Mouse (Mus musculus) heart, embryonic 14.5 days (tissue): ENCODE measurements around the gene Hif3a. TPM values are rescaled to one million over a fixed set of nuclear protein-coding genes. Genes with fewer than 3 reads are reported as not detected.

Experiments used
- ATAC-seq: fragments of 200-750 bp; cut with Nextera tagmentation; 2 replicates; pipeline ENCODE4 v1.8.0; 2017; ENCODE audit warnings: low read depth, moderate TSS enrichment; ENCODE audit not compliant: insufficient number of reproducible peaks, insufficient read depth, low FRiP score
- H3K27ac ChIP-seq, 2 experiments: fragments of 200-500 bp in 1 of 2; fragments of 300-500 bp in 1 of 2; sonication (generic) in 1 of 2; replicated peaks in 1 of 2; 2 replicates each; pipeline ENCODE4 v1.5.1; 2012 to 2014; ENCODE audit warnings: low read depth in 2 of 2, low read length in 2 of 2, control low read depth in 1 of 2, mild to moderate bottlenecking in 1 of 2, mixed read lengths in 1 of 2; ENCODE audit not compliant: control insufficient read depth in 1 of 2, insufficient read depth in 1 of 2
- H3K27me3 ChIP-seq: fragments of 300-500 bp; sonication (generic); 2 replicates; pipeline ENCODE4 v1.6.1; 2014; ENCODE audit warnings: mild to moderate bottlenecking, low read length, control low read depth; ENCODE audit not compliant: control insufficient read depth, insufficient read depth
- H3K36me3 ChIP-seq: fragments of 300-500 bp; sonication (generic); 2 replicates; pipeline ENCODE4 v1.6.1; 2014; ENCODE audit warnings: mild to moderate bottlenecking, control low read depth, low read length, mixed read lengths; ENCODE audit not compliant: control insufficient read depth, insufficient read depth
- H3K4me1 ChIP-seq, 2 experiments: fragments of 200-500 bp in 1 of 2; fragments of 300-500 bp in 1 of 2; sonication (generic) in 1 of 2; 2 replicates each; pipeline ENCODE4 v1.6.1; 2012 to 2014; ENCODE audit warnings: low read length in 2 of 2, control low read depth in 1 of 2, mixed read lengths in 1 of 2; ENCODE audit not compliant: control insufficient read depth in 2 of 2, insufficient read depth in 2 of 2
- H3K4me2 ChIP-seq: fragments of 300-500 bp; sonication (generic); 2 replicates; pipeline ENCODE4 v1.6.1; 2014; ENCODE audit warnings: mild to moderate bottlenecking, low read length
- H3K4me3 ChIP-seq, 2 experiments: fragments of 200-500 bp in 1 of 2; fragments of 300-500 bp in 1 of 2; sonication (generic) in 1 of 2; 2 replicates each; pipeline ENCODE4 v1.5.1; 2012 to 2014; ENCODE audit warnings: low read length in 2 of 2, mild to moderate bottlenecking in 2 of 2, control low read depth in 1 of 2, low read depth in 1 of 2, moderate library complexity in 1 of 2; ENCODE audit not compliant: control insufficient read depth in 1 of 2, insufficient read depth in 1 of 2
- H3K9ac ChIP-seq: fragments of 300-500 bp; sonication (generic); 2 replicates; pipeline ENCODE4 v1.6.1; 2014; ENCODE audit warnings: mild to moderate bottlenecking, low read length
- H3K9me3 ChIP-seq: fragments of 300-500 bp; sonication (generic); 2 replicates; pipeline ENCODE4 v1.6.1; 2016; ENCODE audit warnings: low read length, control low read depth; ENCODE audit not compliant: control insufficient read depth
- WGBS: fragments of 180-500 bp; shearing (Covaris S2); extraction: QIAGEN DNeasy Blood & Tissue Kit; methylation state at CpG from one replicate; pipeline ENCODE4 v1.1.7; 2014; 5-methylcytosine and 5-hydroxymethylcytosine counted together
- polyA plus RNA-seq: library from polyadenylated mRNA; unstranded; fragments of >200 nt; fragmentation: Nextera tagmentation; extraction: Ambion mirVana; gene quantifications from 2 replicates; pipeline ENCODE4 v1.2.1, GENCODE M21; 2014

The Hif3a gene
- polyA plus RNA-seq, 1 experiment from 2014 or later: 43.7 TPM

DNA sequence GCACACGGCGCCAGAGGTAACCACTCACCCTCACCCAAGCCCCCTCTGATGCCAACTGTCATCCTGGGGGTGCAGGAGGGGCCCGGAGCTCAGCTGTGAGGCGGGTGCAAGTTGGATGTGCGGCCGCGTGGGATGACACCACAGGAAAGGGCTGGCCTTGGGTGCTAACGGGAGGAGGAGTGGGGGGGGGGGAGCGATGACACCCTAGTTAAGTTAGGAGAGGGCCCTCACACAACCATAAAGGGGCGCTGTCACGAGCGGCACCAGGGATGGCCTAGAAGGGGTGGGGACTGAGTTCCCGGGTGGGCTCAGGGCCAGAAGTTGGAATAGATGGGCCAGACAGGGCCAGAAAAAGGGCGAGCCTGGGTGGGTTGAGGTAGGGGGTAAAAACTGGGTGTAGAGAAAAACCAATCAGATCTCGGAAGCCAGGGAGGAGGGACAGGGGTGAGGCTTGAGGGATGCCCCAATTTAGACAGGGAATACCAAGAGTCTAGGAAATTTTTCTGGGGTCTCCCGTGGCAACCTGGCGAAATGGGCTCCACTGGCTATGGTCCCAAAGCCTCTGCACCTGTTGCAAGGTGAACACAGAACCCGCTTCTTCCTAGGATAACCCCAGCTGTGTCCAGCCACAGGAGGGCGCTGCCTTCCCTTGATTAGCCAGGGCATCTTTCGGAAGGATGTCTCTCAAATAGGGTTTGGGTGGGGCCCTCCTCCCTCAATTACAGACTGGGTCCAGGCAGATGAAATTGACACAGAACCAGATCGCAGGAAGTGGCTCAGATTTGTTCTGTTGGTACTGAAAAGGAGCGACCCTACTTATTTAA, 1.2 kb downstream of the Hif3a start:
- H3K36me3 ChIP-seq: no peaks in the 10 kb centered on the region
- peaks cover 39 to 59% of the 10 kb centered on the region in 2 experiments for H3K4me1 ChIP-seq
- 55% methylated on average over 22 of the region's 22 CpGs for WGBS
- H3K9ac ChIP-seq: peak overlapping the region; percentile 88
- H3K9me3 ChIP-seq: no peaks in the 10 kb centered on the region
- peak overlapping the region; percentile 62 to 81 for H3K4me3 ChIP-seq
- no peaks in the 10 kb centered on the region for H3K27me3 ChIP-seq
- peak overlapping the region; percentile 95 to 99 for H3K27ac ChIP-seq
- no peak for ATAC-seq
- H3K4me2 ChIP-seq: peak overlapping the region; percentile 86

DNA sequence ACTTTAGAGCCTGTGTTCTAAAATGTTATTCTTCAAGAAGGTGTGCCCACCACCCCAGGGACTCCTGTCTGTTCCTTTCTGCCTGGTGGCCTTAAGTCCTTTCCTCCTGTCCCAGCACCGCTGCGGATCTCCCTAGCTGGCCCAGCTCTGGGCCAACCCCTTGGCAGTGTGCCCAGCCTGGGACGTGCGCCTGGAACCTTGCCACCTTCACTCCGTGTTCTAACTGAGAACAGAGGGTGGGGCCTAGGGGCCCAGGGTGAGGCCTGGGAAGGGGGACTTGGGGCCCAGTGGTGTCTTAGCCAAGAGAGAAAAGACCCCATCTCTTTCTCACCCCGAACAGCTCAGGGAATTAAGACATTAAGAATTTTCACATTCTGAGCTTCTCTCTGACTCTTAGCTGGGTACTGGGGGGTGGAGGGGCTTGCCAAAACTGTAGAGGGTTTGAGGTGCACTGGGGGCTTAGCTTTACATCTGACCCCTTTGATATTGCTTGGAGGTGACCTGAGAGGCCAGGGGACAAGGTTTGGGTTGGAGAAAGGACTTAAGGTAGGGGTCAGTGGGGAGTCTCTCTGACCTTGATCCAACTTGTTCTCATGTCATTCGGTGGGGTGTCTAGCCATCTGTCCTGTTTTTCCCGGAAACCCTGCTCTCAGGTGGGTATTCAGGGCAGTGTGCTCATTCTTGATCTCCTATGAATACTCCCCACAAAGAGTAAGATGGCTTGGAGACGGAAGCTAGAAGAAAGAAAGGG, 2.0 kb downstream of the Hif3a start:
- H3K4me1 ChIP-seq: peaks cover 42 to 64% of the 10 kb centered on the region in 2 experiments
- WGBS: 17% methylated on average over 9 of the region's 9 CpGs
- ATAC-seq: peak; percentile 45

DNA sequence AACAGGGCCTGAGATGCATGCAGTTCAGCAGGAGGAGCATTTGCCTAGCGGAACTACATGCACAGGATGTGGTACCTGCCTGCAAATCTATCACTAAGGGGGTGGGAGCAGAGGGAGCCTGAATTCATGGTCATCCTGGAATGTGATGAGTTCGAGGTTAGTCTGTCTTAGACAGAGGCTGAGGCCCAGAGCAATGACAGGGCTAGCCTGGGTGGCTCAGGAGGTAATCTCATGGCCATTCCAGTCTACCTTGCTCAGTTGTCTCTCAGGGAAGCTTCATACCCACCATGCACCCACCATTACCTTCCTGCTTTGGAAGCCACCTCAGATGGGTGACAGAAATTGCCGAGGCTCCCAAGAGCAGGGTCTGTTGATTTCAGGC, 2.8 kb downstream of the Hif3a start:
- H3K36me3 ChIP-seq: peaks cover 14% of the 10 kb centered on the region
- H3K27me3 ChIP-seq: no peaks in the 10 kb centered on the region
- WGBS: 54% methylated on average over 3 of the region's 3 CpGs
- no peak for ATAC-seq
- peak overlapping the region; percentile 86 for H3K4me2 ChIP-seq
- H3K27ac ChIP-seq: peak overlapping the region; percentile 95 to 99
- H3K9me3 ChIP-seq: no peaks in the 10 kb centered on the region
- peaks cover 42 to 64% of the 10 kb centered on the region in 2 experiments for H3K4me1 ChIP-seq
- peak overlapping the region; percentile 18 to 22; a peak in 3 of 4 replicates for H3K4me3 ChIP-seq
- H3K9ac ChIP-seq: peak overlapping the region; percentile 88

More for the DNA sequence above, 2.0 kb downstream of the Hif3a start:
- Histone ChIP-seq H3K9ac (peak overlapping the region; percentile 88), H3K4me2 (peak overlapping the region; percentile 86), H3K4me3 (peak overlapping the region; percentile 62 to 81), H3K9me3 (no peaks in the 10 kb centered on the region), H3K27ac (peak overlapping the region; percentile 95 to 99), H3K36me3 (peaks cover 6% of the 10 kb centered on the region), H3K27me3 (no peaks in the 10 kb centered on the region)

DNA sequence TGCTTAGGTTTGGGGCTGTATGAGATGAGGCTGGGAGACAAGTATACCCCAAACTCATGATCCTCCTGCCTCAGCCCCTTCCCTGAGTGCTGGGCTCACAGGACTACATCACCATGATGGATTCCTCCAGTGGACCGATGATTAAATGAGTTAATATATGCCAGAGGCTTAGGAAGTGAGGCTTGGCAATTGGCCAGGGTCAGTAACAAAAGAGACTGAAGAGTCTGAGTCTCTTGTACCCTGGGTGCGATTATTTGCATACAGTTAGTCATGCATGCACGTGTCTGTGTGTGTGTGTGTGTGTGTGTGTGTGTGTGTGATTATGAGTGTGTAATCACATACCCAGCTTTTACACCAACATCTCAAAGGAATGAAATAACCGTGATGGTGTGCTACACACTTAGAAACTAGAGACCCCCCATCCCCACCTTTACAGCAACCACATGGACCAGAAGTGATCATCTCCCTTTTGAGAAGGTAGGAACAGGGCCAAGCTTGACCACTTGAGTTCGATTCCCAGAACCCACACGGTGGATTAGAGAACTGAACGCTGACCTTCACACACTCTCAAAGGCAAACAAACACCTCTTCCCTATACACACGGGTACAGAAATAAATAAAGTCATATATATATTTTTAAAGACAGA, 3.3 kb downstream of the Hif3a start:
- no peak for ATAC-seq
- H3K9ac ChIP-seq: peak overlapping the region; percentile 88
- H3K27me3 ChIP-seq: no peaks in the 10 kb centered on the region
- peak overlapping the region in 1 of 2 experiments; percentile 18; a peak in 1 of 4 replicates for H3K4me3 ChIP-seq
- H3K36me3 ChIP-seq: peaks cover 19% of the 10 kb centered on the region
- WGBS: 26% methylated on average over 8 of the region's 8 CpGs
- peak overlapping the region; percentile 86 for H3K4me2 ChIP-seq
- H3K9me3 ChIP-seq: no peaks in the 10 kb centered on the region
- H3K27ac ChIP-seq: peak overlapping the region; percentile 95 to 99
- H3K4me1 ChIP-seq: peaks cover 42 to 64% of the 10 kb centered on the region in 2 experiments

DNA sequence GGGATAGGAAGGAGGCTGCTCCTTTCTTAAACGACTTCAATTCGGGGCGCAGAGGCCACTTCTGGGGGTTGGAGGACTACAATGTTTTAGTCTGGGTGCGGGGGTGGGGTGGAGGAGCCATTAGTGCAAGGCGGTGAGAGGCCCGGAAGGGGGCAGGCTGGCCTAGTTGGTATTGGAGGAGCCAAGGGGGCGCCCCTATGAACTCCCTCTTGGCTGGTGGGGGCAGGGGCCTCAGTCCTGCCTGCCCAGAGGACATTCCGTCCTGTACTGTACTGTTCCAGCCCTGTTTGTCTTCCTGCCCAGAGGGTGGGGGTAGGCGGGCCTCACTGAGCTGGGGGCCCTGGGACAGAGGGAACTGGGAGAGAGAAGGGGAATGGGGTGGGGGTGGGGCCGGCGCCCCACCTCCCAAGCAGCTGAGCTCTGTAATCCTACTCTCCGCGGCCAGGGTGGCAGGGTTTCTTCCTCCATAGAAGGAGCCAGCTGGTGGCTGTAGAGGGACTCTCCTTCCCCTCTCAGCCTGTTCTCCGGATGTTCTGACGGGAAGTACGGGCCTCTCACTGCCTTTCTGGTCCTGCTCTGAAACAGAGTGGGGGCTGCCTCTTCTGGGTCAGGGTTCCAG, 4.0 kb downstream of the Hif3a start:
- H3K4me1 ChIP-seq: peaks cover 41 to 64% of the 10 kb centered on the region in 2 experiments
- peak; percentile 84 for ATAC-seq

DNA sequence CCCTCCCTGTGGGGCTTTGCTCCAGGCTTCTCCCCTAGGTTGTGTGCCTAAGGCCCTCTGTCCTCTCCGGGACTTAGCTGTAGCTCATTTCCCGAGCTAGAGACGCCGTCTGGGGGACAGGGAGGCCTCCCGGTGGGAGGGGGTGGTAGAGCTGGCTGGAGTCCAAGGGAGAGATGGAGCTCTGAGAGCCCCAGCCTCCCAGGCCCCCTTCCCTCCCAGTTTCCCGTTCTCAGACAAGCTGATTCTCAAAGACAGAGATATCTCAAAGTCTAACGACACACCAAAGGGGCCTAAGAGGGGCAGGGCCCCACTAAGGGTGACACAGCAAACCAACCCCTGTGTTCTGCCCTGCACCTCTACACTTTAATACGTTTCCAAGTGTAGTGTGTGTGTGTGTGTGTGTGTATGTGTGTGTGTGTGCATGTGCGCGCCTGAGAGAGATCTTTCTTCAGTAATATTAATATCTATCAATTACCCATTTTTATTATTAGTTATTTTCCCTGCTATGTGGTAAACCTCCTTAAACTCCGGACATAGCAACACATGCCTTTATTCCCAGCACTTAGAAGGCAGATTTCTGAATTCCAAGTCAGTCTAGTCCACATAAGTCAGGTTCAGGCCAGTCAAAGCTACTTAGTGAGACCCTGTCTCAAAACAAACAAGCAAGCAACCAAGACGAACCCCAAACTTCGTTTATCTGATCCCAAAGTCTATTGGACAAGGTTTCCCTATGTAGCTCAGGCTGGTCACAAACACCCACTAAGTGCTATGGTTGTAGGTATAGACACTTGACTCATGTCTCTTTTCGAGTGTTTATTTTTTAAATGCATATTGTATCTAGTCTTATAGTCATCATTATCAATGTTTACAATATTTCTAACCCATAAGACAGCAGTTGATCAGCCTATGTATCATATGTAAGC, 5.4 kb downstream of the Hif3a start:
- Histone ChIP-seq H3K4me2 (peak overlapping the region; percentile 92), H3K9ac (peak overlapping the region; percentile 82), H3K9me3 (peaks cover 5% of the 10 kb centered on the region; the same call in 1 of the 2 replicates), H3K4me3 (peak overlapping the region; percentile 47 to 55), H3K27ac (peak overlapping the region; percentile 96 to 99), H3K4me1 (peaks cover 35 to 58% of the 10 kb centered on the region in 2 experiments), H3K27me3 (no peaks in the 10 kb centered on the region), H3K36me3 (peaks cover 38% of the 10 kb centered on the region)
- ATAC-seq: peak; percentile 28; the same call in 1 of the 2 replicates
- WGBS: 20% methylated on average over 14 of the region's 14 CpGs

More for the DNA sequence above, 4.0 kb downstream of the Hif3a start:
- Histone ChIP-seq H3K4me2 (peak overlapping the region; percentile 86), H3K9ac (peak overlapping the region; percentile 88), H3K27ac (peak overlapping the region; percentile 95 to 99), H3K36me3 (peaks cover 27% of the 10 kb centered on the region), H3K27me3 (no peaks in the 10 kb centered on the region), H3K9me3 (peaks cover 5% of the 10 kb centered on the region; the same call in 1 of the 2 replicates), H3K4me3 (peak overlapping the region; percentile 16 to 25; a peak in 3 of 4 replicates)
- 1% methylated on average over 16 of the region's 16 CpGs for whole genome bisulfite sequencing
